Mouse (Mus musculus) ES-Bruce4 (cell line): Measurements from ENCODE around the gene Chaf1b. TPM values are rescaled to one million over a fixed set of nuclear protein-coding genes. Genes with fewer than 3 reads are reported as not detected.

Experiments used
- H3K27ac ChIP-seq: 2 replicates; pipeline ENCODE4 v1.5.1; 2012; ENCODE audit warnings: low read length, inconsistent platforms; ENCODE audit not compliant: insufficient read depth
- H3K27me3 ChIP-seq: 2 replicates; pipeline ENCODE4 v1.6.1; 2012; ENCODE audit warnings: mild to moderate bottlenecking, low read length, inconsistent platforms; ENCODE audit not compliant: control insufficient read depth, poor library complexity, insufficient read depth, severe bottlenecking
- H3K36me3 ChIP-seq: 2 replicates; pipeline ENCODE4 v1.6.1; 2012; ENCODE audit warnings: inconsistent platforms, mild to moderate bottlenecking, low read length, moderate library complexity; ENCODE audit not compliant: control insufficient read depth, poor library complexity, insufficient read depth, severe bottlenecking
- H3K4me1 ChIP-seq: one replicate; pipeline ENCODE4 v1.8.1; 2011; ENCODE audit warnings: low read length; ENCODE audit not compliant: control insufficient read depth, insufficient read depth
- H3K4me3 ChIP-seq: 2 replicates; pipeline ENCODE4 v1.5.1; 2011; ENCODE audit warnings: low read depth, mild to moderate bottlenecking, low read length
- H3K9ac ChIP-seq: 2 replicates; pipeline ENCODE4 v1.6.1; 2012; ENCODE audit warnings: low read depth, mild to moderate bottlenecking, inconsistent platforms; ENCODE audit not compliant: poor library complexity, severe bottlenecking
- H3K9me3 ChIP-seq: replicated peaks from 2 replicates; pipeline ENCODE4 v1.6.1; 2012; ENCODE audit warnings: mild to moderate bottlenecking, low read length, inconsistent platforms; ENCODE audit not compliant: control insufficient read depth, poor library complexity, insufficient read depth, severe bottlenecking
- CTCF ChIP-seq: IDR thresholded peaks from one replicate; pipeline ENCODE4 v1.8.1; 2011; ENCODE audit warnings: low read depth, low read length
- EP300 ChIP-seq: IDR thresholded peaks from 2 replicates; pipeline ENCODE4 v1.6.1; 2011; ENCODE audit warnings: low read depth, low read length; ENCODE audit not compliant: insufficient read depth
- POLR2A ChIP-seq: IDR thresholded peaks from one replicate; pipeline ENCODE4 v1.8.1; 2011; ENCODE audit warnings: low read length; ENCODE audit not compliant: insufficient read depth
- polyA plus RNA-seq: library from polyadenylated mRNA; stranded (reverse); fragments of >200 nt; gene quantifications from 2 replicates; pipeline ENCODE4 v1.2.4, GENCODE M21; 2011; ENCODE audit warnings: low read depth; ENCODE audit not compliant: missing spikeins, insufficient read depth, insufficient read length

Gene Chaf1b
- polyA plus RNA-seq, 1 experiment, result 63.0 TPM

- TF ChIP-seq POLR2A, result no peak
- no peak for TF ChIP-seq EP300
- TF ChIP-seq CTCF, result no peak
- Histone ChIP-seq H3K36me3 (no peaks in the 10 kb centered on the region), H3K9ac (peak overlapping the region; percentile 28; the same call in 1 of the 2 replicates), H3K4me3 (peak overlapping the region; percentile 33; the same call in 1 of the 2 replicates), H3K9me3 (no peaks in the 10 kb centered on the region), H3K27me3 (no peaks in the 10 kb centered on the region), H3K27ac (peak overlapping the region; percentile 9; the same call in 1 of the 2 replicates), H3K4me1 (peaks cover 13% of the 10 kb centered on the region)
Measured at GRCm38 (mm10) chr16:93910735-93911665, 27.3 kb downstream of the Chaf1b start.

GRCm38 (mm10) chr16:93912158-93912557 lies 28.5 kb downstream of the Chaf1b start:
- H3K36me3 ChIP-seq, result no peaks in the 10 kb centered on the region
- TF ChIP-seq CTCF (no peak), POLR2A (no peak), EP300 (no peak)
- H3K27ac ChIP-seq, result no peak overlapping the region
- H3K9me3 ChIP-seq, result no peaks in the 10 kb centered on the region
- no peaks in the 10 kb centered on the region for H3K27me3 ChIP-seq
- H3K4me3 ChIP-seq, result no peak overlapping the region
- peaks cover 11% of the 10 kb centered on the region for H3K4me1 ChIP-seq
- no peak overlapping the region for H3K9ac ChIP-seq

DNA sequence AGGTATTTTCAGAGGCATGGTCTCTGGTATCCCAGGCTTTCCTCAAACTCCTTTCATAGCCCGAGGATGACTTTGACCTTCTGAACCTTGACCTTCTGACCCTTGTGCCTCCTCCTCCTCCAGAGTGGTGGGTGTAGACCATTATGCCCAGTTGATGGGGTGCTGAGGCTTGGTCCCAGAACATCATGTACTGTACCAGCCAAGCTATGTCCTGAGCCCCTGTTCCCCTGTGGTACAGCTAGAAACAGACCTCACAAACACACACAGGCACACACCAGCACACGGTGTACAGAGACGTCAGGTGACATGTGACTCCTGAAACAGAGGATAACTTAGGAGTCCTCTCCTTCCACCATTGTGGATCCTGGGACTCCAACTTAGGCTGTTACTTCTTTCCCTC lies 29.1 kb downstream of the Chaf1b start:
- Histone ChIP-seq H3K27me3 (no peaks in the 10 kb centered on the region), H3K27ac (no peak overlapping the region), H3K36me3 (no peaks in the 10 kb centered on the region), H3K4me3 (no peak overlapping the region), H3K9me3 (no peaks in the 10 kb centered on the region), H3K9ac (no peak overlapping the region), H3K4me1 (peaks cover 10% of the 10 kb centered on the region)
- TF ChIP-seq CTCF (no peak), EP300 (0 out of 2 replicates have a peak, but pooled peaks have one; percentile 10)

GRCm38 (mm10) chr16:93913881-93914576 lies 30.3 kb downstream of the Chaf1b start:
- H3K4me3 ChIP-seq, result no peak overlapping the region
- H3K4me1 ChIP-seq, result peaks cover 7% of the 10 kb centered on the region
- no peaks in the 10 kb centered on the region for H3K9me3 ChIP-seq
- H3K27ac ChIP-seq, result no peak overlapping the region
- no peak overlapping the region for H3K9ac ChIP-seq
- no peaks in the 10 kb centered on the region for H3K36me3 ChIP-seq
- H3K27me3 ChIP-seq, result no peaks in the 10 kb centered on the region
- TF ChIP-seq POLR2A (no peak), EP300 (no peak), CTCF (no peak)

DNA sequence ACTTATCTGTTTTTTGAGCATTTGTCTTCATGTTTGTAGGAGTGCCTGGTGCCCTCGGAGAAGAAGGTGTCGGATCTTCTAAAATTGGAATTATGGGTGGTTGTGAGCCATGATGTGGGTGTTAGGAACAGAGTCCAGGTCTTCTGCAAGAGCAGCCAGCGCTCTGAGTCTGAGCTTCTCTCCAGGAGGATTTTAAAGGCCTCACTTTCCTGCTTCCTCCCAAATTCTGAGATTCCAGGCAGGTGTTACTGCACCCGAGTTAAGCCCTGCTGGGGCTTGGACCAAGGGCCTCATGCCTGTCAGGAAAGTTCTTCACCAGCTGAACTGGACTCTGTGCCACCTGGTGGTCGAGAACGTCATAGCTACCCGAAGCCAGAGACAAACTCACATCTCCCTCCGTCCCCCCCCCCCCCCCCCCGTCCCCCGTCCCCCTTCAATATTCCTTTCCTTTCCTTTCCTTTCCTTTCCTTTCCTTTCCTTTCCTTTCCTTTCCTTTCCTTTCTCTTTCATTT lies 31.7 kb downstream of the Chaf1b start:
- no peak overlapping the region for H3K9ac ChIP-seq
- no peak overlapping the region for H3K4me3 ChIP-seq

More for the DNA sequence above, 31.7 kb downstream of the Chaf1b start:
- no peak overlapping the region for H3K27ac ChIP-seq
- peaks cover 7% of the 10 kb centered on the region for H3K4me1 ChIP-seq
- no peaks in the 10 kb centered on the region for H3K36me3 ChIP-seq
- no peak for TF ChIP-seq EP300
- TF ChIP-seq POLR2A, result no peak
- TF ChIP-seq CTCF, result peak; percentile 50
- H3K27me3 ChIP-seq, result no peaks in the 10 kb centered on the region
- no peaks in the 10 kb centered on the region for H3K9me3 ChIP-seq
